Mouse (Mus musculus) hindbrain, postnatal 0 days (tissue): Measurements from ENCODE around the gene Ip6k1. TPM values are rescaled to one million over a fixed set of nuclear protein-coding genes. Genes with fewer than 3 reads are reported as not detected.

Experiments
- ATAC-seq: fragments of 200-750 bp; cut with Nextera tagmentation; 2 replicates; pipeline ENCODE4 v1.8.0; 2017; ENCODE audit warnings: mild to moderate bottlenecking, moderate TSS enrichment, moderate library complexity
- DNase-seq: peaks from one replicate; pipeline ENCODE4 v3.0.0-alpha.2; 2015; ENCODE audit warnings: low spot score
- H3K27ac ChIP-seq: fragments of 300-500 bp; sonication (generic); 2 replicates; pipeline ENCODE4 v1.5.1; 2014; ENCODE audit warnings: mild to moderate bottlenecking
- H3K27me3 ChIP-seq: fragments of 300-500 bp; sonication (generic); 2 replicates; pipeline ENCODE4 v1.6.1; 2014; ENCODE audit warnings: low read length, mixed read lengths; ENCODE audit not compliant: insufficient read depth
- H3K36me3 ChIP-seq: fragments of 300-500 bp; sonication (generic); 2 replicates; pipeline ENCODE4 v1.6.1; 2014; ENCODE audit warnings: low read length, mixed read lengths; ENCODE audit not compliant: insufficient read depth
- H3K4me1 ChIP-seq: fragments of 300-500 bp; sonication (generic); 2 replicates; pipeline ENCODE4 v1.6.1; 2014; ENCODE audit warnings: antibody characterized with exemption, low read length, mixed read lengths; ENCODE audit not compliant: insufficient read depth
- H3K4me2 ChIP-seq: fragments of 300-500 bp; sonication (generic); 2 replicates; pipeline ENCODE4 v1.6.1; 2014; ENCODE audit warnings: low read depth, mild to moderate bottlenecking, low read length, moderate library complexity, mixed read lengths
- H3K4me3 ChIP-seq: fragments of 300-500 bp; sonication (generic); 2 replicates; pipeline ENCODE4 v1.5.1; 2014; ENCODE audit warnings: low read length
- H3K9ac ChIP-seq: fragments of 300-500 bp; sonication (generic); replicated peaks from 2 replicates; pipeline ENCODE4 v1.6.1; 2014; ENCODE audit warnings: mild to moderate bottlenecking, low read length, moderate library complexity, mixed read lengths
- H3K9me3 ChIP-seq: fragments of 300-500 bp; sonication (generic); 2 replicates; pipeline ENCODE4 v1.6.1; 2016; ENCODE audit warnings: low read length, mixed read lengths
- CTCF ChIP-seq: IDR thresholded peaks from 2 replicates; pipeline ENCODE4 v1.5.1; 2016; ENCODE audit warnings: antibody characterized with exemption, control low read depth, low read depth
- WGBS: fragments of 180-500 bp; shearing (Covaris S2); extraction: QIAGEN DNeasy Blood & Tissue Kit; methylation state at CpG from one replicate; pipeline ENCODE4 v1.1.7; 2014; 5-methylcytosine and 5-hydroxymethylcytosine counted together
- microRNA-seq, 2 experiments: library from miRNA; unstranded; fragments of <30 nt; microRNA quantifications; one replicate each; pipeline ENCODE4; 2016
- polyA plus RNA-seq: library from polyadenylated mRNA; unstranded; fragments of >200 nt; fragmentation: Nextera tagmentation; extraction: Ambion mirVana; gene quantifications from 2 replicates; pipeline ENCODE4 v1.2.1, GENCODE M21; 2015
- total RNA-seq: library from RNA; depleted of rRNA; stranded (reverse); fragments of >200 nt; gene quantifications from 2 replicates; pipeline ENCODE4 v1.2.3, GENCODE M21; 2014; rRNA removed

Ip6k1 gene
- total and polyA plus RNA-seq, 2 experiments from 2014 or later, result 83.6 to 258 TPM

DNA sequence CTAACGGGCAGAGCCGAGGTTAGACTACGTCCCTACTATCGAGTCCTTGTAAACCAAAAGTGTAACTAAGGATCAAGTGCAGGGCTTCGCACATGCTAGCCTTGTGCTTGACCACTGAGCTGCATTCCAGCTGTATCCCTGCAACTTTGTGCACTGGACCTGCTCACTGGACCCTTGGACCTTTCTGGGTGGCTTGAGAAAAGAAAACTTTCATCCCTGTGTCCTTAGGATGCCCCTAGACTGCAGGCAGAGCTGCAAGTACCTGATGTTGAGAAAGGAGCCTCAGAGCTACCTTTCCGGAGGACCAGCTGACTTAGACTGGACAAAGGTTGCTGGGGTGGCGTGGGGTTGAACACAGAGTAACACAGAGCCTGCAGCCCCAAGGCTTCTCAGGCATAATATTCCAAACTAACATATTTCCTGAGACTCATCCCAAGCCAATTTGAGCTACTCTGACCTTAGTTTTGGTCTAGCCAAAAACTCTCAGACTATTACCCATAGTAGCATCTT is 88.4 kb downstream of the Ip6k1 start:
- no peak for DNase-seq
- Histone ChIP-seq H3K36me3 (peaks cover 61% of the 10 kb centered on the region), H3K9me3 (no peaks in the 10 kb centered on the region)

DNA sequence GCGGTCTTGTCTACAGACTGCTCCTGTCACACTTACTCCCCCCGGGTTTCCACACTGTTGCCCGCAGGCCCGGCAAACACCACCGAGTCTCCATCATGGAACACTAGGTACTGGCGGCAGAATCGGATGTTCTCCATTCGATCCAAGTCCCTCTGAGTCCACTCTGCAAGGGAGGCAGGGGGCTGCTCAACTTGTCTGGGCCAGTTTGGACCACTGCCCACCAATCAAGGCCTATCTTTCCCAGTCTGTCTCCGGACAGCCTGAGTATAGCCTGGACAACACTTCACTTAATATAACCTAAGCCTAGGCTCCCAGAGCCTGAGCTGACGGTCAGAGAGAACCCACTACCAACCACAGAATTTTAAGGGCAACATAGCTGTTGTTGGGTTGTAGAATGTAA is 91.3 kb downstream of the Ip6k1 start:
- H3K4me3 ChIP-seq, result peak overlapping the region; percentile 67
- peak overlapping the region; percentile 77 for H3K27ac ChIP-seq
- H3K4me1 ChIP-seq, result 0 out of 2 replicates have a peak, but pooled peaks cover 8% of the 10 kb centered on the region
- DNase-seq (no peak), ATAC-seq (no peak)
- no peaks in the 10 kb centered on the region for H3K9me3 ChIP-seq
- WGBS, result 54% methylated on average over 10 of the region's 10 CpGs
- H3K4me2 ChIP-seq, result peak overlapping the region; percentile 86
- no peaks in the 10 kb centered on the region for H3K27me3 ChIP-seq
- H3K36me3 ChIP-seq, result peaks cover 37% of the 10 kb centered on the region
- no peak for TF ChIP-seq CTCF
- H3K9ac ChIP-seq, result peak overlapping the region; percentile 74

More for the DNA sequence above, 88.4 kb downstream of the Ip6k1 start:
- 0 out of 2 replicates have a peak, but pooled peaks cover 8% of the 10 kb centered on the region for H3K4me1 ChIP-seq
- H3K9ac ChIP-seq, result no peak overlapping the region
- no peaks in the 10 kb centered on the region for H3K27me3 ChIP-seq
- H3K4me3 ChIP-seq, result no peak overlapping the region
- TF ChIP-seq CTCF, result no peak
- H3K4me2 ChIP-seq, result no peak overlapping the region
- H3K27ac ChIP-seq, result no peak overlapping the region
- ATAC-seq, result no peak
- 98% methylated on average over 7 of the region's 7 CpGs for WGBS

DNA sequence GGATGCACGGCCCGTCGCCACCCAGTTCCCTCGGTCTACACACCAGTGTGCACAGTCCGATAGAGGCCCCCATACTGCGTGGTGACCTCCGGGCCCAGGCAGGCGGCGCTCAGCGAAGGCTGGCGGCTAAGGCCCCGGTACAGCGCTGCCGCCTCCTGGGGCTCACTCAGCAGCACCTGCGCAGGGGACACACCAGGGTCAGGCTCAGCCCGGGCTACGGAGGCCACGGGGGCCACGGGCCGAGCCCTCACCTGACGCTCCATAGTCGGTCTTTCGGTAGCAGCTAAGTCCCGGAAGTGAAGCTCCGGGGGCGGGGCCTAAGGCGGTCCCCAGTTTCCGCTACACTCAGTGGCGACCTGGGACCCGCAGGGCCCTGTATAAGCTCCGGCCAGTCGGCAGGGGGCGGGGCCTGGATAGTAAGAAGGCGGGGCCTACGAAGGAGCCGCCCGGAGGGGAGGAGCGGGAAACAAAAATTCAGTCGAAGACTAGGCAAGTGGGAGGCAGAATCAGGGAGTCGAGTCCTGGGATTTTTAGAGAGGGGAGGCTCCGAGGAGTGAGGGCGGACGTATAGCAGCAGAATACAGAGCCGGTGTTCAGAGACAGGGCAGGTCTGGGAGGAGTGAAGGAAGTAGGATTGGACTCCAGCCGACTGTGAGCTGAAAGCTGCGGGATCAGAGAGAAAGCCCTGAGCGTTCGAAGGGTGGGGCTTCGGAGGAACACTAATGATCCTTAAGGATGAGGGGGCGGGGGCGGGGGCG is 92.1 kb downstream of the Ip6k1 start, which contains the start of gene Apeh:
Gene Apeh, minus strand, starts transcription at position 423 of the 758 bp plus-strand sequence.
- WGBS, result under 1% methylated on average over 52 of the region's 52 CpGs
- peak within 1 kb of the TSS; percentile 77 for H3K27ac ChIP-seq
- DNase-seq (peak; percentile 94), ATAC-seq (peak; percentile 92)
- peak within 1 kb of the TSS; percentile 74 for H3K9ac ChIP-seq
- H3K27me3 ChIP-seq, result no peaks in the 10 kb centered on the region
- peaks cover 34% of the 10 kb centered on the region for H3K36me3 ChIP-seq
- peak within 1 kb of the TSS; percentile 67 for H3K4me3 ChIP-seq
- peak within 1 kb of the TSS; percentile 86 for H3K4me2 ChIP-seq
- H3K9me3 ChIP-seq, result no peaks in the 10 kb centered on the region
- no peak for TF ChIP-seq CTCF
- 0 out of 2 replicates have a peak, but pooled peaks cover 8% of the 10 kb centered on the region for H3K4me1 ChIP-seq

DNA sequence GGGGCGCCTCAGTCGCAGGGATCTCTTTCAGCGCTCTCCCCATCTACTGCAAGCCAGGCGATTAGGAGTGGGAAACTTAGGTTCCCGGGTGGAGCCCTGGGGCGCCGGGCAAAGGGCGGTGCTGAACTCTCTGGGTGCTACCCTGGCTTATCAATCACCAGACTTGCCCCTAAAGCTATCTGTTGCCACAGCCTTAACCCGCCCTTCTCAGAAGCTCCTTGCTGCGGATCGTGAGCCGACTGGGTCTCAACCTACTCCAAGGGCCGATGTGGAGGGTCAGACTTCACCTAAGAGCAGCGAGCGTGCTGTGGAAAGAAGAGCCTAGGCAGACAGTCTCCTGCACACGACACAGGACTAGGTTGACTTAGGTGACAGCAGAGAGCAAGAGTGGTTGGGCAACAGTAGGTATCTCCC is 92.7 kb downstream of the Ip6k1 start:
- 0 out of 2 replicates have a peak, but pooled peaks cover 8% of the 10 kb centered on the region for H3K4me1 ChIP-seq
- no peaks in the 10 kb centered on the region for H3K9me3 ChIP-seq
- peak overlapping the region; percentile 86 for H3K4me2 ChIP-seq
- peaks cover 34% of the 10 kb centered on the region for H3K36me3 ChIP-seq
- peak overlapping the region; percentile 74 for H3K9ac ChIP-seq
- no peak for TF ChIP-seq CTCF
- 2% methylated on average over 16 of the region's 16 CpGs for WGBS
- peak overlapping the region; percentile 67 for H3K4me3 ChIP-seq
- ATAC-seq, result peak; percentile 10; the same call in 1 of the 2 replicates
- H3K27ac ChIP-seq, result peak overlapping the region; percentile 77; the same call in 1 of the 2 replicates
- no peaks in the 10 kb centered on the region for H3K27me3 ChIP-seq
- no peak for DNase-seq

DNA sequence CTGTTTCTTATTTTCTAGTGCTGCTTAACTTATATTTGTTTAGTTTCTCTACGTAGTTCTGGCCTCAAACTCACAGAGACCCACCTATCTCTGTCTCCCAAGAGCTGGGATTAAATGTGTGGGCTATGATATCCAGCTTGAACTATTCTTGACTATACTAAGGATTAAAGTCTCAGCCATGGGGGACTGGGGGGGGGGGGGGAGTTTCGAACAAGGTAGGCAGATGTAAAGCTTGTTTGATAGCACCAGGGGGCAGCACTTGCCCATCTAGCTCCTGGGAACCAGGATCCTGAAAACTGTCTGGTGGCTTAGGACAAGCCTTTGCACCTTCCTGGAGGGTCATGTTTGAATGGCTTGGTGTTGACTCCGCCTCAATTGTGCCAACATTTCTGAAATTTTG is 93.2 kb downstream of the Ip6k1 start:
- Histone ChIP-seq H3K4me2 (peak overlapping the region; percentile 86), H3K36me3 (peaks cover 28% of the 10 kb centered on the region), H3K4me3 (peak overlapping the region; percentile 67), H3K27me3 (no peaks in the 10 kb centered on the region), H3K9me3 (no peaks in the 10 kb centered on the region), H3K9ac (peak overlapping the region; percentile 74; the same call in 1 of the 2 replicates), H3K4me1 (0 out of 2 replicates have a peak, but pooled peaks cover 8% of the 10 kb centered on the region), H3K27ac (no peak overlapping the region)
- peak; percentile 86 for DNase-seq
- peak; percentile 36 for ATAC-seq
- WGBS, result 3% methylated on average over 3 of the region's 3 CpGs
- TF ChIP-seq CTCF, result peak; percentile 82

DNA sequence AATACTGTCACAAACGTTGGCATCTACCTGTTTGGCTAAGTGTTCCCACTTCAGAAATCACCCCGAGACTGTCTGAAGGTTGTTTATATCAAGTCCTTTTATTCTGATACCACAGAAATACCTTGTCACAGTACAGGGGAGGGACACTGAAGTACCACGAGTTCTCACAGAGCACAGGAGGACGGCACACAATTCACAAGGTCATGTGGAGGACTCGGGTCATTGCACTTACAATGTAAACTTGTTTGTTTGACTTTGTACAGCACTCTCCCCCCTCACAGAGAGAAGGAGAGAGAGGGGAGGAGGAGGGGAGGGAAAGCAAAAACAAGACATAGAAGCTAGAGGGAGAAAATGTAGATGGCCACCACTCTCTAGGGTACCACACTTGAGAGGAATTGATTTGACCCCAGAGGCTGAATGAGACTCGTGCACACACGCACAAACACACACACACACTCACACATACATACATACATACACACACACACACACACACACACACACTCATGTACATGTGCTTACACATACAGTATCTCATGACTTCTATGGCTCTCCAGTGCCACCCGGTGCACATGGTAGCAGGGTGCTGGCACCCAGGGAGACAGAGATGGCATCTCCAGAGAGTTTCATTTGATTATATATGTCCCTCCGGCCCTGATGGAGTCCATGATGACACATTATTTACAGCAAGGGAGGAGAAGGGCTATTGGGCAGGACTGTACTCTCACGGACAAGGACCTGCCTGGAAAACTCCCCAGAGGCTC is 93.8 kb downstream of the Ip6k1 start:
- H3K9ac ChIP-seq, result no peak overlapping the region
- peaks cover 26% of the 10 kb centered on the region for H3K36me3 ChIP-seq
- H3K9me3 ChIP-seq, result no peaks in the 10 kb centered on the region
- no peak overlapping the region for H3K27ac ChIP-seq
- DNase-seq, result no peak
- 61% methylated on average over 10 of the region's 10 CpGs for WGBS
- no peak for TF ChIP-seq CTCF
- H3K4me3 ChIP-seq, result no peak overlapping the region
- no peak overlapping the region for H3K4me2 ChIP-seq
- 0 out of 2 replicates have a peak, but pooled peaks cover 8% of the 10 kb centered on the region for H3K4me1 ChIP-seq
- H3K27me3 ChIP-seq, result no peaks in the 10 kb centered on the region
- no peak for ATAC-seq

Small RNAs within 50 kb of the gene (microRNA-seq; reads per million reads assigned to microRNA genes)
- gene Mir7088, result 0 reads per million in 2 experiments

Other genes with a start within 250 kb of the Ip6k1 start
- 85.5 and 149 TPM in 2 replicates for gene Rbm5, start 231.5 kb upstream of the Ip6k1 start, total RNA-seq
- 142 and 148 TPM in 2 replicates for gene Rbm5, start 231.5 kb upstream of the Ip6k1 start, polyA plus RNA-seq
- gene Rbm6, start 129.3 kb upstream of the Ip6k1 start, total RNA-seq, result 58.4 and 62.3 TPM in 2 replicates
- 55.0 and 57.2 TPM in 2 replicates for gene Rbm6, start 129.3 kb upstream of the Ip6k1 start, polyA plus RNA-seq
- gene Mon1a, start 114.3 kb upstream of the Ip6k1 start, total RNA-seq, result 21.9 and 28.2 TPM in 2 replicates
- 13.2 and 13.8 TPM in 2 replicates for gene Mon1a, start 114.3 kb upstream of the Ip6k1 start, polyA plus RNA-seq
- 0.61 and 2.7 TPM in 2 replicates for gene Mst1r, start 95.6 kb upstream of the Ip6k1 start, total RNA-seq
- gene Mst1r, start 95.6 kb upstream of the Ip6k1 start, polyA plus RNA-seq, result 0.68 and 0.69 TPM in 2 replicates
- gene Actl11, start 74.0 kb upstream of the Ip6k1 start, total RNA-seq, result not detected in 2 replicates
- not detected in 2 replicates for gene Actl11, start 74.0 kb upstream of the Ip6k1 start, polyA plus RNA-seq
- gene Camkv, start 66.8 kb upstream of the Ip6k1 start, total RNA-seq, result 80.1 and 87.4 TPM in 2 replicates
- gene Camkv, start 66.8 kb upstream of the Ip6k1 start, polyA plus RNA-seq, result 59.1 and 61.5 TPM in 2 replicates
- 8.4 and 23.3 TPM in 2 replicates for gene Traip, start 52.4 kb upstream of the Ip6k1 start, total RNA-seq
- gene Traip, start 52.4 kb upstream of the Ip6k1 start, polyA plus RNA-seq, result 9.2 and 10.5 TPM in 2 replicates
- 6.0 and 12.8 TPM in 2 replicates for gene Uba7, start 27.0 kb upstream of the Ip6k1 start, total RNA-seq
- 6.2 and 7.4 TPM in 2 replicates for gene Uba7, start 27.0 kb upstream of the Ip6k1 start, polyA plus RNA-seq
- 0.18 and 0.78 TPM in 2 replicates for gene Gm20661, start 19.4 kb upstream of the Ip6k1 start, total RNA-seq
- 0.54 TPM in 1 of 2 replicates, not detected in the other for gene Gm20661, start 19.4 kb upstream of the Ip6k1 start, polyA plus RNA-seq
- gene Inka1, start 16.6 kb upstream of the Ip6k1 start, total RNA-seq, result 5.5 and 7.3 TPM in 2 replicates
- gene Inka1, start 16.6 kb upstream of the Ip6k1 start, polyA plus RNA-seq, result 16.6 and 18.0 TPM in 2 replicates
- gene Cdhr4, start 10.0 kb upstream of the Ip6k1 start, total RNA-seq, result 1.2 and 1.5 TPM in 2 replicates
- 0.45 and 0.91 TPM in 2 replicates for gene Cdhr4, start 10.0 kb upstream of the Ip6k1 start, polyA plus RNA-seq
- gene Gm20662, start 6.2 kb upstream of the Ip6k1 start, total RNA-seq, result 3.3 TPM in 1 of 2 replicates, not detected in the other
- 0.81 TPM in 1 of 2 replicates, not detected in the other for gene Gm20662, start 6.2 kb upstream of the Ip6k1 start, polyA plus RNA-seq
- 13.0 and 13.3 TPM in 2 replicates for gene Gmppb, start 46.7 kb downstream of the Ip6k1 start, total RNA-seq
- 17.1 and 18.1 TPM in 2 replicates for gene Gmppb, start 46.7 kb downstream of the Ip6k1 start, polyA plus RNA-seq
- gene Amigo3, start 50.7 kb downstream of the Ip6k1 start, total RNA-seq, result 4.8 and 6.1 TPM in 2 replicates
- gene Amigo3, start 50.7 kb downstream of the Ip6k1 start, polyA plus RNA-seq, result 1.8 and 2.1 TPM in 2 replicates
- 0.29 TPM in 1 of 2 replicates, not detected in the other for gene Mst1, start 77.9 kb downstream of the Ip6k1 start, total RNA-seq
- not detected in 2 replicates for gene Mst1, start 77.9 kb downstream of the Ip6k1 start, polyA plus RNA-seq
- gene Rnf123, start 80.8 kb downstream of the Ip6k1 start, total RNA-seq, result 59.0 and 60.4 TPM in 2 replicates
- 41.8 and 43.8 TPM in 2 replicates for gene Rnf123, start 80.8 kb downstream of the Ip6k1 start, polyA plus RNA-seq
- 47.8 and 53.3 TPM in 2 replicates for gene Apeh, start 92.1 kb downstream of the Ip6k1 start, total RNA-seq
- gene Apeh, start 92.1 kb downstream of the Ip6k1 start, polyA plus RNA-seq, result 39.6 and 40.4 TPM in 2 replicates
- 53.9 and 60.7 TPM in 2 replicates for gene Bsn, start 187.9 kb downstream of the Ip6k1 start, total RNA-seq
- 6.5 and 7.4 TPM in 2 replicates for gene Bsn, start 187.9 kb downstream of the Ip6k1 start, polyA plus RNA-seq